Mouse (Mus musculus) lung, embryonic 16.5 days (tissue): ENCODE results near the gene Ncapg2. TPM values are rescaled to one million over a fixed set of nuclear protein-coding genes. Genes with fewer than 3 reads are reported as not detected.
A peak's percentile ranks its signal among the peaks of the same experiment; 100 is the strongest.

ENCODE experiments used
- ATAC-seq: fragments of 200-750 bp; cut with Nextera tagmentation; 2 replicates; pipeline ENCODE4 v1.8.0; 2017; ENCODE audit warnings: low read depth, mild to moderate bottlenecking, moderate library complexity
- H3K27ac ChIP-seq: fragments of 300-500 bp; sonication (generic); 2 replicates; pipeline ENCODE4 v1.5.1; 2014; ENCODE audit warnings: mild to moderate bottlenecking, control low read depth, low read length
- H3K27me3 ChIP-seq: fragments of 300-500 bp; sonication (generic); 2 replicates; pipeline ENCODE4 v1.6.1; 2014; ENCODE audit warnings: low read depth, low read length, mixed read lengths; ENCODE audit not compliant: control insufficient read depth, insufficient read depth
- H3K36me3 ChIP-seq: fragments of 300-500 bp; sonication (generic); 2 replicates; pipeline ENCODE4 v1.6.1; 2014; ENCODE audit warnings: low read length; ENCODE audit not compliant: control insufficient read depth, insufficient read depth
- H3K4me1 ChIP-seq: fragments of 300-500 bp; sonication (generic); replicated peaks from 2 replicates; pipeline ENCODE4 v1.6.1; 2014; ENCODE audit warnings: low read length, mixed read lengths; ENCODE audit not compliant: control insufficient read depth, insufficient read depth
- H3K4me2 ChIP-seq: fragments of 300-500 bp; sonication (generic); 2 replicates; pipeline ENCODE4 v1.6.1; 2014; ENCODE audit warnings: low read depth, low read length, control low read depth
- H3K4me3 ChIP-seq: fragments of 300-500 bp; sonication (generic); 2 replicates; pipeline ENCODE4 v1.5.1; 2014; ENCODE audit warnings: mild to moderate bottlenecking, low read length, control low read depth
- H3K9ac ChIP-seq: fragments of 300-500 bp; sonication (generic); 2 replicates; pipeline ENCODE4 v1.6.1; 2014; ENCODE audit warnings: low read length, control low read depth
- H3K9me3 ChIP-seq: fragments of 300-500 bp; sonication (generic); 2 replicates; pipeline ENCODE4 v1.6.1; 2016; ENCODE audit warnings: low read length; ENCODE audit not compliant: control insufficient read depth
- WGBS: fragments of 180-500 bp; shearing (Covaris S2); extraction: QIAGEN DNeasy Blood & Tissue Kit; methylation state at CpG from one replicate; pipeline ENCODE4 v1.1.7; 2014; 5-methylcytosine and 5-hydroxymethylcytosine counted together
- polyA plus RNA-seq: library from polyadenylated mRNA; unstranded; fragments of >200 nt; fragmentation: Nextera tagmentation; extraction: Ambion mirVana; gene quantifications from 2 replicates; pipeline ENCODE4 v1.2.1, GENCODE M21; 2015

The Ncapg2 gene
- polyA plus RNA-seq, 1 experiment from 2014 or later: 46.4 TPM

- Histone ChIP-seq H3K27ac (no peak within 1 kb of the TSS), H3K4me2 (peak within 1 kb of the TSS; percentile 97), H3K4me3 (peak within 1 kb of the TSS; percentile 56), H3K27me3 (peaks cover 9% of the 10 kb centered on the region; the same call in 1 of the 2 replicates), H3K4me1 (peaks cover 6% of the 10 kb centered on the region), H3K36me3 (no peaks in the 10 kb centered on the region), H3K9ac (no peak within 1 kb of the TSS), H3K9me3 (no peaks in the 10 kb centered on the region)
- peak; percentile 97 for ATAC-seq
- under 1% methylated on average over 46 of the region's 86 CpGs for WGBS
Measured at GRCm38 (mm10) chr12:116485591-116486403, 80.6 kb downstream of the Ncapg2 start, which contains the start of gene Ptprn2. Gene Ptprn2, plus strand, starts transcription at chr12:116485720.

GRCm38 (mm10) chr12:116486404-116486730 is 81.2 kb downstream of the Ncapg2 start:
- Histone ChIP-seq H3K9me3 (no peaks in the 10 kb centered on the region), H3K27ac (no peak overlapping the region), H3K4me1 (peaks cover 6% of the 10 kb centered on the region), H3K36me3 (no peaks in the 10 kb centered on the region), H3K27me3 (peaks cover 9% of the 10 kb centered on the region; the same call in 1 of the 2 replicates), H3K4me2 (peak overlapping the region; percentile 97), H3K4me3 (peak overlapping the region; percentile 56), H3K9ac (no peak overlapping the region)
- WGBS: 4% methylated on average over 10 of the region's 10 CpGs
- no peak for ATAC-seq

GRCm38 (mm10) chr12:116488836-116489235 is 83.6 kb downstream of the Ncapg2 start:
- H3K36me3 ChIP-seq: no peaks in the 10 kb centered on the region
- 51% methylated on average over 8 of the region's 8 CpGs for WGBS
- H3K9me3 ChIP-seq: no peaks in the 10 kb centered on the region
- peaks cover 6% of the 10 kb centered on the region for H3K4me1 ChIP-seq
- peaks cover 9% of the 10 kb centered on the region; the same call in 1 of the 2 replicates for H3K27me3 ChIP-seq
- H3K27ac ChIP-seq: no peak overlapping the region
- no peak for ATAC-seq
- no peak overlapping the region for H3K9ac ChIP-seq
- H3K4me3 ChIP-seq: no peak overlapping the region
- no peak overlapping the region for H3K4me2 ChIP-seq

GRCm38 (mm10) chr12:116490575-116491356 is 85.6 kb downstream of the Ncapg2 start:
- WGBS: 61% methylated on average over 5 of the region's 5 CpGs
- H3K9me3 ChIP-seq: no peaks in the 10 kb centered on the region
- no peak overlapping the region for H3K4me2 ChIP-seq
- no peaks in the 10 kb centered on the region for H3K36me3 ChIP-seq
- H3K4me3 ChIP-seq: no peak overlapping the region
- H3K27ac ChIP-seq: no peak overlapping the region
- ATAC-seq: no peak
- no peak overlapping the region for H3K9ac ChIP-seq
- peaks cover 9% of the 10 kb centered on the region; the same call in 1 of the 2 replicates for H3K27me3 ChIP-seq
- peaks cover 5% of the 10 kb centered on the region for H3K4me1 ChIP-seq

GRCm38 (mm10) chr12:116498666-116499065 is 93.5 kb downstream of the Ncapg2 start:
- H3K4me3 ChIP-seq: no peak overlapping the region
- ATAC-seq: no peak
- no peaks in the 10 kb centered on the region for H3K9me3 ChIP-seq
- H3K27me3 ChIP-seq: no peaks in the 10 kb centered on the region
- H3K27ac ChIP-seq: no peak overlapping the region
- no peak overlapping the region for H3K9ac ChIP-seq
- H3K36me3 ChIP-seq: no peaks in the 10 kb centered on the region
- H3K4me1 ChIP-seq: no peaks in the 10 kb centered on the region
- H3K4me2 ChIP-seq: no peak overlapping the region

GRCm38 (mm10) chr12:116500652-116501051 is 95.5 kb downstream of the Ncapg2 start:
- Histone ChIP-seq H3K4me2 (no peak overlapping the region), H3K4me3 (no peak overlapping the region), H3K36me3 (no peaks in the 10 kb centered on the region), H3K9ac (no peak overlapping the region), H3K27me3 (no peaks in the 10 kb centered on the region), H3K9me3 (no peaks in the 10 kb centered on the region), H3K27ac (no peak overlapping the region), H3K4me1 (no peaks in the 10 kb centered on the region)
- WGBS: 69% methylated on average over 11 of the region's 11 CpGs
- ATAC-seq: no peak

GRCm38 (mm10) chr12:116512482-116512881 is 107.3 kb downstream of the Ncapg2 start:
- H3K9ac ChIP-seq: no peak overlapping the region
- 68% methylated on average over 1 of the region's 1 CpGs for WGBS
- no peaks in the 10 kb centered on the region for H3K36me3 ChIP-seq
- no peak overlapping the region for H3K4me2 ChIP-seq
- no peaks in the 10 kb centered on the region for H3K9me3 ChIP-seq
- ATAC-seq: no peak
- no peaks in the 10 kb centered on the region for H3K4me1 ChIP-seq
- no peak overlapping the region for H3K4me3 ChIP-seq
- H3K27me3 ChIP-seq: no peaks in the 10 kb centered on the region
- H3K27ac ChIP-seq: no peak overlapping the region

Other genes with a start within 250 kb of the Ncapg2 start
- 18.7 and 19.7 TPM in 2 replicates for gene Wdr60, start 142.4 kb upstream of the Ncapg2 start, polyA plus RNA-seq
- gene Gm11027, start 130.0 kb upstream of the Ncapg2 start, polyA plus RNA-seq: not detected in 2 replicates
- gene Esyt2, start 124.2 kb upstream of the Ncapg2 start, polyA plus RNA-seq: 18.6 and 20.3 TPM in 2 replicates
- gene Ptprn2, start 80.3 kb downstream of the Ncapg2 start, polyA plus RNA-seq: 0.13 and 0.19 TPM in 2 replicates